Mouse (Mus musculus): ENCODE measurements around the gene Olfr693. TPM values are rescaled to one million over a fixed set of nuclear protein-coding genes. Genes with fewer than 3 reads are reported as not detected.

Olfr693 gene
- not detected in 2 replicates for polyA plus RNA-seq (2012; rRNA removed)

GRCm38 (mm10) chr7:106680484-106680883 lies at the start of gene Olfr693:
Gene Olfr693 (minus strand): TSS chr7:106680584.

GRCm38 (mm10) chr7:106716296-106716695 lies 35.9 kb upstream of the Olfr693 start, which contains the start of gene Olfr695:
Gene Olfr695 (minus strand): TSS chr7:106716396.

GRCm38 (mm10) chr7:106691714-106692113 lies 11.3 kb upstream of the Olfr693 start, which contains the start of gene Olfr694:
Gene Olfr694 (minus strand): TSS chr7:106691814.

Other genes starting within 250 kb of the Olfr693 start
- not detected in 2 replicates for gene Olfr694, start 11.2 kb upstream of the Olfr693 start, polyA plus RNA-seq (2012; rRNA removed)
- not detected in 2 replicates for gene Olfr695, start 35.8 kb upstream of the Olfr693 start, polyA plus RNA-seq (2012; rRNA removed)
- not detected in 2 replicates for gene Olfr697, start 61.9 kb upstream of the Olfr693 start, polyA plus RNA-seq (2012; rRNA removed)
- gene Olfr698, start 74.8 kb upstream of the Olfr693 start, polyA plus RNA-seq (2012; rRNA removed), result not detected in 2 replicates
- not detected in 2 replicates for gene Olfr699, start 112.6 kb upstream of the Olfr693 start, polyA plus RNA-seq (2012; rRNA removed)
- gene Olfr700, start 128.2 kb upstream of the Olfr693 start, polyA plus RNA-seq (2012; rRNA removed), result not detected in 2 replicates
- gene Olfr701, start 133.5 kb upstream of the Olfr693 start, polyA plus RNA-seq (2012; rRNA removed), result not detected in 2 replicates
- gene Olfr702, start 153.3 kb upstream of the Olfr693 start, polyA plus RNA-seq (2012; rRNA removed), result not detected in 2 replicates
- gene Olfr703, start 162.8 kb upstream of the Olfr693 start, polyA plus RNA-seq (2012; rRNA removed), result not detected in 2 replicates
- not detected in 2 replicates for gene Olfr704, start 182.6 kb upstream of the Olfr693 start, polyA plus RNA-seq (2012; rRNA removed)
- not detected in 2 replicates for gene Olfr705, start 196.3 kb upstream of the Olfr693 start, polyA plus RNA-seq (2012; rRNA removed)
- gene Olfr706, start 207.6 kb upstream of the Olfr693 start, polyA plus RNA-seq (2012; rRNA removed), result not detected in 2 replicates
- gene Olfr707, start 220.7 kb upstream of the Olfr693 start, polyA plus RNA-seq (2012; rRNA removed), result not detected in 2 replicates
- not detected in 2 replicates for gene Olfr1532-ps1, start 227.4 kb upstream of the Olfr693 start, polyA plus RNA-seq (2012; rRNA removed)